Mouse (Mus musculus) adrenal gland, postnatal 10 days (tissue): Measurements from ENCODE around the gene Olfm4. TPM values are rescaled to one million over a fixed set of nuclear protein-coding genes. Genes with fewer than 3 reads are reported as not detected.

Source experiments
- DNase-seq: peaks from one replicate; pipeline ENCODE4 v3.0.0; 2021; ENCODE audit warnings: mixed read lengths
- total RNA-seq, 2 experiments: library from RNA; stranded (reverse); gene quantifications; 2 replicates each; pipeline ENCODE4 v1.2.3; 2021

The Olfm4 gene
- total RNA-seq, 2 experiments from 2014 or later: 1.8 to 2.0 TPM

DNA sequence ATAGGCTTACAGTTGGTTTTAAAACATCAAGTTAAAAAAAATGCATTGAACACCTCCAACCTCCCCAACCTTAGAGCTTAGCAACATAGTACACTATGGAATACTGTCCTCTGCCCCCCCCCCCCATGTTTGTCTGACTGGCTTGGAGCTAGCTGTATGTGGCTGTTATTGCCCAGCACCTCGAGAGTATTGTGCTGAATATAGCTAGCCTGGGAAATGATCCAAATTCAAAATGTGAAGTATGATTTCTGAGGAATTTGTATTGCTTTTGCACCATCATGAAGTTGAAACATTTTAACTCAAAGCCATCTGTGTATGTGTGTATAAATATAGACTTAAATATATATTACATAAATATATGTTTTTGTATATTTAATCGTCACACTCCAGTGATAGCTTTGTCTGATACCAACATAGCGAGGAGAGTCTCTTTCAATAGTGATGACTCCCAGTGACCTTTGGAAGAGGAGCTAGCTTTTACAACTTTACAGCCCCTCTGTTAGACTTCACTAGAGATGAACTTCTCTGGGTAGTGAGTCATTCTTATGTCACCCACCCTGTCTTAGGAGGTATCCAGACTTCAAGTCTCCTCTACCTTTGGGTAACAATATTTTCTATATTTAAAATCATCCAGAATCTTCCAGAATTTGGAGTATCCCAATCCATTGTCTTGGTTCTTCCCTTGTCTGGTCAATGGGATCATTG is 45.6 kb downstream of the Olfm4 start:
- no peak for DNase-seq

- no peak for DNase-seq
These were observed 55.9 kb downstream of the Olfm4 start for GRCm38 (mm10) chr14:80039645-80040272.

GRCm38 (mm10) chr14:80046104-80046734 is 62.3 kb downstream of the Olfm4 start:
- DNase-seq: no peak

DNA sequence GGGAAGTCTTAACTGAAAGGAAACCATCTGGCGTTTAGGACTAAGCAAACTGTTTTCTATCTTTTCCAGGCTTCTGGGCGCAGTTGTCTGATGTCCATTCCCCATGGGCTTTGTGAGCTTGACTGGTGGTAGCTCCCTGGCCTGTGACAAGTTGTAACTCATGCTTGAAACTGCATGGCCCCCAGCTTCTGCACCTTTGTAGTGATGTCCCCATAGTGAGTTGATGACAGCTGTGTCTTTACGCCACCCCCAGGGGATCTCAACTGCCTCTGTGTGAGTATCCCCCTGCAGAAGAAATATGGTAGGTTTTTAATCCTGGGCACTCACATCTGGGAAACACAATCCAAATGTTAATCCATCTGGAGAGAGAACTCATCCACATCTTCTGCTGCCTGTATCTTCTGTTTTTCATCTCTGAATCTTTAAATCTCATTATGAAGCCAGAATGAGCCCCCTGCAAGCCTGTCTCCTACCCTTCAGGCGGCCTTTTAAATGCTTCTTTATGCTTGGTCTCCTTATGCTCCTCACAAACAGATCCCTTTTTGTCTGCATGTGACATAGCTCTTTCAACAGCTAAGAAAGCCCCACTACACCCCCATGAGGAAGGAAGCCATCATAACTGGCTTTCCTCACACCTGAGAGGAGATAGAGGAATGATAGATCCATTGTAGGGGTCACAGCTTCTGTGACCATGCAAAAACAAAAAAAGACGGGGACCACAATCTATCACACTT is 63.7 kb downstream of the Olfm4 start:
- no peak for DNase-seq

GRCm38 (mm10) chr14:80055725-80056124 is 71.8 kb downstream of the Olfm4 start:
- DNase-seq: no peak

DNA sequence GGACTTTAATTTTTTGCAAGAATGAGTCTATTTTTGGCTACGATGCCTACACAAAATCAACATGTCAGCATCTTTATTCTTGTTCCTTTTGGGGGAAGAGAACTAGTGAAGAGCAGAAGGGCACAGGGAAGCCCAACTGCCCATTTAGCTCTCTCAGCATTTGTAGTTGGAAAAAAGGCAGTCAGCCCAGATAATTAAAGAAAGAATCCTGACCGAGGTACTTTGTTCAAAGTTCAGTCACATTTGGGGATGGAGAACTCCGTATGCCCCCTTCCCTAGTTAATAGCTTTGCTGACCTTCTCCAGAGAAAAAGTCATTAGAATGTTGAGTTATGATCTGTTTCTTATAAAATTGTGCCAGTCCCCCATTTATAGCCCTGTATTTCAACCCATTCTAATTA is 77.8 kb downstream of the Olfm4 start:
- DNase-seq: no peak

DNA sequence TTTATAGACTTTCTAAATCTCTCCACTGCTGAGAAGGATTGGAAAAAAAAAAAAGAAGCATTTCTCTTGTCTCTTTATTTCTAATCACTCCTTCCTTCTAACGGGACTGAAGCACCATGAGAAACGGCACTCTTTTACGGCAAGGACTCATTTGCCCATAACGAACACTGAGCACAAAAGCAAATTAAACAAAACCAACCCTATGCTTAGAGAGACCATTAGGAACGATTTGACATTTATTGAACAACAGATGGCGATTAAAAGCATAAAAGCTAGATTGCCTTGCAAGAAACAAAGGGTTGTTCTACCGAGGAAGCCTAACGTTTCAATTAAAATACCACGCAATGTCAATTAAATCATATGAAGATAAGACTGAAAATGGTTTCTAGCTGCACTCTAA is 79.0 kb downstream of the Olfm4 start:
- DNase-seq: no peak

GRCm38 (mm10) chr14:80070580-80070979 is 86.7 kb downstream of the Olfm4 start:
- DNase-seq: no peak

Other genes starting within 250 kb of the Olfm4 start
- gene Pcdh8, start 212.8 kb upstream of the Olfm4 start, total RNA-seq: under 1 TPM in 1 of 2 experiments, not detected in 1; 0.06 TPM